Mouse (Mus musculus): ENCODE data around the gene Ccdc40. TPM values are rescaled to one million over a fixed set of nuclear protein-coding genes. Genes with fewer than 3 reads are reported as not detected.
A peak's percentile ranks its signal among the peaks of the same experiment; 100 is the strongest.

The Ccdc40 gene
- total RNA-seq, 2 experiments from 2014 or later, result 1.2 to 1.3 TPM

DNA sequence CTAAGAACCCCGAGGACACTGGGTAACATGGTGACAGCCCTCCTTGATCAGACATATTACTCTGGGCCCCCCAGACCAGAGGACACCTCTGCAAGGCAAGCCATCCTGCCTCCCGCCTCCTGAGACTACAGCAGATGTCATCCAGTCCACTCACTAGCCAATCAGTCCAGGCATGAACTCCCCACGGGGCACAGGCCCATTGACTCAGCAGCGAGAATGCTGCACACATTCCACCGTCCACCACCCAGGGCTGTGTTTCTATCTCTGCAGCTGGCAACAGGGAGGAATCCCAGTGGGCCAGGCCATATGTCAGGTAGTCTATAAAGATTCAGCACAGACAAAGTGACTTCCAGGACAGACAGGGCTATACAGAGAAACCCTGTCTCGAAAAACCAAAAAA is 20.4 kb upstream of the Ccdc40 start:
- DNase-seq (ENCODE audit: low spot score in 2 of 2), result no peak

DNA sequence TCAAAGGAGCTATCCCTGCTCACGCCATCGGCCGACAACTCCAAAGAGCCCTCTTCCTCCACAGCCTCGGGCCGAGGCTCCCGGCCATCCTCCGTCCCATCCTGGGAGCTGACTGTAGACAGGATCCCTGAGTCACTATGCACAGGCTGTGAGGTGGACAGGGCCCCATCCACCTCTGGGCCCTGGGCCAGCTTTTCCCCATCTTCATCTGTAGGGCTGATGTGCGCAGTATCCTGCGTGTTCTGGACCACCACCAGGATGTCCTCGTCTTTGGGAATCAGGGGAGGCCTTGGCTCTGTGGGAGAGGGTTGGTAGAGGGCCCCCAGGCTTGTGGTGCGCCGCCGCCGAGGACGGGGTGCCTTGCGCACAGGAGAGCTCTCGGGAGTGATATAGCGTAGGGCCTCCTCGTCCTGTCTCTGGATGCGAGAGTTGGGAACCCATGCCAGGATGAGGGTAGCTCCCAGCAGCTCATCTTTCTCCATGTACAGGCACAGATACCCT is 19.5 kb upstream of the Ccdc40 start:
- no peak for DNase-seq (ENCODE audit: low spot score in 2 of 2)

DNA sequence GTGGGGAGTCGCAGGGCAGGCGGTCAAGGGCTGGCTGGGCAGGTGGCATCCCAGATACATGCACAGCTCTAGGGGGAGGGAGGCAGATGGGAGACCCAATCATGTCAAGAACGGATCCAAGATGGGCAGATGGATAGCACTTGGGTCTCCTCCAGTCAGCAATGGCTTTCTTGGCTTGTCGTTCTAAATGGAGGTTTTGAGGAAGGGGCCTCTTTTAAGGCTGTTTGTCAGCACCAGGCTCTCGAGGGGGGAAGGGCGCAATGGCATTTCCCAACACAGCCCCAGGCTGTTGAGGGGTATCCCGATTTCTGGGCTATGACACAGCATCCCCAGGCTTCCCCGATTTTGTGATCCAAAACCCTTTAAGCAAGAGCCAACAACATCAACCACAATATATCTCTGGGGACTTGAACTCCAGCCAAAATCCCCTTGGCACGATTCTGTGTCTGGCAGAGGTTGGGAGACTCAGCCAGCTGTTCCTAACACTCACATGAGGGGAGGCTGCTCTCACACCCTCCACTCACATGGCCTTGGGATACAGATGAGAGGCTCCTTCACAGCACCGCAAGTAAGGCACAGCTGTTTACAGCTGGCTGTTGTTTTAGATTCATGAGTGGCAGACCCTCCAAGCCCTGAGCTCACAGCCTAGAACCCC is 18.9 kb upstream of the Ccdc40 start:
- no peak for DNase-seq (ENCODE audit: low spot score in 2 of 2)

DNA sequence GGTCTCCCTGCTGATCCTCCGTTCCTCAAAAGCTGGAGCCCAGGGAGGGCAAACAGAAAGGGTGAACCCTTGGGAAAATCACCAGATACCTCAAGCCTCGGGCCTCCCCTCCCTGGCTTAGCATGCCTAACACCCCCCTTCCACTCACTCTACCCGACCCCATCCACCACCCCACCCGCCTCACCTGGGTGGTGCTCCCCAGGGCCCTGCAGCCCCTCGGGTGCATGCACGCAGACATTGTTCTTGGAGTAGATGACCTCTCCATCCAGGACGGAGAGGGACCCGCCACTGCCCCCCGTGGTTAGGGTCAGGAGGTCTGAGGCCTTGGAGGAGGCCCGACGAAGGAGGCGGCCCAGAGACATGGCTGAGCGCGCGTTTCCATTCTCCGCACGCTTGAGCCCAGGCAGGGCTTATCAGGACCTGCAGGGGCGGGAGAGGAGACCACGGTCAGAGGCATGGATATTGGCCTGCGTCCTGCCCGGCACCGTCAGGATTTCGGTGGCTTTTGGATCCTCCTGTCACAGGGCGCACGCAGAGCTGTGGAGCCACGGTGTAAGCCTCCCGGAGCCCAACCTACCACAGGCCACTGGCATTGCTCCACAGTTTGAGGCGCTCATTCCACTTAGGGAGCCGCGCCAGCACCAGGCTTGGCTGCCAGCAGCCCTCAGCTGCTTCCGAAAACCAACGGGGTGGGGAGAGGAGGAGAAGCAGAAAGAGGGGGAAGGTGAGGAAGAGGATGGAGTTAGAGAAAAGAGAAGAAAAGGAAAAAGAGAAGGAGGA is 17.9 kb upstream of the Ccdc40 start:
- DNase-seq (ENCODE audit: low spot score in 2 of 2), result no peak

DNA sequence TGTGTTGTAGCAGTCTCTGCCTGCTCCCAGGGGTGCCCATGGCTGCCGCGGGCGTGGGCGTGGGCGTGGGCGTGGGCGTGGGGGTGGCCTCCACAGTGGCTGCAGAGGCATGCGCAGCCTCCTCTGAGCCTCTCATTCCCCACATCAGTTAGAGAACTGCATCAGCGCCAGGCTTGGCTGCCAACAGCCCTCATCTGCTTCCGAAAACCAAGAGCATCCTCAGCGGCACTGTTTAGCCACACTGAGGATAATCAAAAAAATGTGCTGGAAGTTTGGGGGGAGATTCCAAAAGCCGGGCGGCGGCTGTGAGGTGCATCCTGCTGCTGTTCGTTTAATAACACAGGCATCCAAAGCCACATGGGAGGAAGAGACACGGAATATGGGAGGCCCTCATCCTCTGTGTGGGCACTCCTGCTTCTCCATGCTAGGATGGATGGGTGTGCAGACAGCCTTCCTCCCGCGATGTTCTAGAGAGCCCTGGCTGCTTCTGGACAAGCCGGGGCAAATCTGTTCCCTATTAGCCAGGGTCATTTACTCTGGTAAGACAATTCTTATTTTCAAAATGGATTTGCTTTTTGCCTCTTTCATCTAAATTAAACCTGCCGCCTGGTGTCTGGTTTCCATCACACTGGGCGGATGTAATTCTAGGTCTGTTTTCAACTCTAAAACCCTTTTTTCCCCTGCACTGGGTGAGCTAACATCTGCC is 16.6 kb upstream of the Ccdc40 start:
- no peak for DNase-seq (ENCODE audit: low spot score in 2 of 2)

DNA sequence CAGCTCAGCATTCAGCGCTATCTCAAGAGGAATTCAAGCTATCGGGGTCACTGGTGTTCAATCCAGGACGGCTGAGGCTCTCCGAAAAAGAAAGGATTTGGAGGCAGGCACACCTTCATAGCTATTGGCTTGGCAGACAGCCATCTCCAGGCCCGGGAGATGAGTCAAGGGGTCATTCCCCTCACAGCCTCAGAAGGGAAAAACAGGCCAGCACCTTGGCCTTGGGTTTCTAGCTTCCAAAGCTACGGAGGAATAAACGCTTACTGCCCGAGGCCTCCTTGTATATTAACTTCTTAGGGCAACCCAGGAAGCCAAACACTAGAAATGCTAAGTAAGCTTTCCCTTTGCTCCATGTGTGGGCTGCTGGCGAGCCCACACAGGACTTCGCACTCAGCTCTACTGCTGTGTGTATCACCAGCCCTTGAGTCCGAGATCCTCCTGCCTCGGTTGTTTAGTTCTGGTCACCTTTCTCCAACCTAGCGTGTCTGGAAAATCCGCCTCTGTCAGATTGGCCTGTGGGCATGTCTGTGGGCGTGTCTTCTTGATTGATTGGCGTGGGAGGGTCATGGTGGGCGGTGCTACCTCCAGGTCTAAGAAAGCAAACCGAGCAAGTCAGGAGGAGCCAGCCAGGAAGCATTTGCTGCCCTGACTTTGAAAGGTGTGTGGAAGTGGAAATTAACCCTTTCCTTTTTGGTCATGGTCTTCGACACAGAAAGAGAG is 15.0 kb upstream of the Ccdc40 start:
- DNase-seq (ENCODE audit: low spot score in 2 of 2), result peak in 1 of 2 experiments; percentile 54

DNA sequence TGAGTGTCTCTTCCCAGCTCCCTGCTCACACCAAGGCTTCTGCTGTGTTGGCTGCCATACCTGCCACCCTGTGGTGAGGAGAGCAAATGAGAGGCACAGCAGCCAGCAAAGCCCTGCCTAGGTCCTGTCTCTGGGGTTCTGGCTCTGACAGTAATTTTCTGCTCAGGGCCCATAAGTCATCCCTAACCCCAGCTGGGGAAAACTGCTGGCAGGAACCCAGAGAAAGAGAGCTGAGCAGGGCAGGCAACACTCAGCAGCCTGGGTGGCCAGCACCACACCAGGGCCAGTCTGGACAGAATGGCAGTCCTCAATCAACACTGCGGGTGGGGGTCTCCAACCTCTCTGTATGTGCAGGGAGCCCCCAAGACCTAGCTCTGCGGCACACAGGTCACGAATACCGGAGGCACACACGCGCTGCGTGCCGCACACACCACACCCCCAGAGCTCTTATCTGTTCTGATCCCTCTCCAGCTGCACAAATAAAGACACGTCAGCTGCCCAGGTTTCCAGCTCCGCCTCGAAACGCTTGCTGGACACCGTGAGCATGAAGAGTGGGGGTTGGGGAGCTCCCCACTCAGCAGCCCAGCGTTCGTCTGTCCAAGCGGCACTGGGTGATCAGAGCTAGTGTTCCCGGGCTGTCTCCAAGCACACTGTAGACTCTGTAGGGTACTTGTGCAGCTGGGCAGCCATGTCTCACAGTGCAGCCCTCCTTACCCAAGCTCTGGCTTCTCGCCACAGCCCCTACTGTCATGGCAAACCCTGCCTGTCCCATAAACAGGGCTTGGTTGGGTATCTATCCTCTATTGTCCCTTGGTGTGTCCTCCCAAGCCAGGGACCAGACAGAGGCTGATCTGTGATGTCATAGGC is 13.1 kb upstream of the Ccdc40 start:
- DNase-seq (ENCODE audit: low spot score in 2 of 2), result peak in 1 of 2 experiments; percentile 42

DNA sequence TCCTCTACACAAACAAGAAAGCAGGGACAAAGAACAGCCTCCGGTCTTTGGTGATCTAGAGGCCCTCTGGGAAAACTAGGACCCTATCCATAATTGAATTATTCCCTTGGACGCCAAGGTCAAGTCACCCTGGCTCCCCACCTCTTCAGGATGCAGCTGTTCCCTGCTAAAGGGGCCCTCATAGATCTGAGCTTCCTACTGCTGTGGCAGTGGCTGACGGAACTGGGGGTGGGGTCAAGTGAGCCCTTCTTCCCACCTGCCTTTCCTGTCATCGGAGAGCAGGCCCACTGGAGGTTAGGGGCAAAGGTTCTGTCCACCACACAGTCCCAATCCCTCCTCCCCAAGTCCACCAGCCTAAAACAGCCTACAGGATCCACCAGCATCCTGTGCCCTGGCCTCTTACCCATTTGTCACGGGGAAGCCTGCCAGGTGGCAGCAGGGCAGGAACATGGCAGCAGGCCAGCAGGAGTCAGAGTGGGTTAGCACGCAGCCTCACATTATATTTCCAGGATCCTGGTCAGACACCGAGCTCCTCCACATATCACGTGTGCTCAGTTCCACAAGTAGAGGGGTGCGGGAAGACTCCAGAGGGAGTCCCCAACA is 12.4 kb upstream of the Ccdc40 start:
- DNase-seq (ENCODE audit: low spot score in 2 of 2), result peak in 1 of 2 experiments; percentile 50

DNA sequence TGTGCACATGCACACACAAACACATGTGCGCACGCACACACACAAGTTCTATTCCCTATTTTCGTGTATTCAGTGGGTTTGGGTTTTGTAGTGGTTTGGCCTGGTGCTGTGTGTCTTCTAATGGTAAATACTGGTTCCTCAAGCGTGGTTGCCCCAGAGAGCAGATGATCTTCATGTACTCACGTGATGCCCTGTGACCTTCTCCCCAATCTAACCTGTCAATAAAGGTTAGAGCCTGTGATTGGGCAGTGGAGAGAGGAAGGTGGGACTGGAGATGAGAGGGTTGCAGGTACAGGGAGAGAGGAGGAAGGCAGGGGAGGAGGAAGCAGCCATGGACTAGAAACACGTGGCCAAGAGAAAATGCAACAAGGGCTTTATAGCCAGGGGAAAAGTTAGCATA is 10.5 kb upstream of the Ccdc40 start:
- no peak for DNase-seq (ENCODE audit: low spot score in 2 of 2)

DNA sequence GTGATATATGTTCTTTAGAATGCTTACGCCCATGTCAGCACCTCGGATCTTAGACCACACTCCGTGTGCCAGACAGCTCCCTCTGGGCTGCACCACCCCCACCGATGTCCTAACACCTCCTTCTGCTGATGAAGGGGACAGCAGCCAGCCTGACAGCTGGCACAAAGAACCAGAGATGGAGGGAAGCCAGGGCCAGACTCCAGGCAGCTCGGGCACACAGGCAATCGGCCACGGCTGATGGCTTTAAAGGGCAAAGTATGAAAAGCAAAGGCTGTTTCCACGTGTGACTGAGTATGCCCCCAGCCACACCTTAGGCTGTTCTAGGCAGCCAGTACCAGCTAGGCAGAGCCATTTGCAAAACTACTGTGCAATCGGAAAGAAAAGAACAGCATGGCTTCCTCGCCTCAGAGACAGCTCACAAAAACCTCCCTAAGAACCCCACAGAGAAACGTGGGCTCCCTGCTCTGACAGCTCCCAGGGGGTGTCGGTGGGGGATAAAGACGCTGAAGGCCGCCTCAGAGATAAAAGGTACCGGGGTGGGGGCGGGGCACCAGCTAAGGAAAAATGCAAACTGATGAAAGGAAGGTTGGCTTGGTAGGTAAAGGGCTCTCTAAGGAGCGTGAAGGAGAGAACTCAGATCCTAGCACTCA is 8.4 kb upstream of the Ccdc40 start:
- peak in 1 of 2 experiments; percentile 50 for DNase-seq (ENCODE audit: low spot score in 2 of 2)

DNA sequence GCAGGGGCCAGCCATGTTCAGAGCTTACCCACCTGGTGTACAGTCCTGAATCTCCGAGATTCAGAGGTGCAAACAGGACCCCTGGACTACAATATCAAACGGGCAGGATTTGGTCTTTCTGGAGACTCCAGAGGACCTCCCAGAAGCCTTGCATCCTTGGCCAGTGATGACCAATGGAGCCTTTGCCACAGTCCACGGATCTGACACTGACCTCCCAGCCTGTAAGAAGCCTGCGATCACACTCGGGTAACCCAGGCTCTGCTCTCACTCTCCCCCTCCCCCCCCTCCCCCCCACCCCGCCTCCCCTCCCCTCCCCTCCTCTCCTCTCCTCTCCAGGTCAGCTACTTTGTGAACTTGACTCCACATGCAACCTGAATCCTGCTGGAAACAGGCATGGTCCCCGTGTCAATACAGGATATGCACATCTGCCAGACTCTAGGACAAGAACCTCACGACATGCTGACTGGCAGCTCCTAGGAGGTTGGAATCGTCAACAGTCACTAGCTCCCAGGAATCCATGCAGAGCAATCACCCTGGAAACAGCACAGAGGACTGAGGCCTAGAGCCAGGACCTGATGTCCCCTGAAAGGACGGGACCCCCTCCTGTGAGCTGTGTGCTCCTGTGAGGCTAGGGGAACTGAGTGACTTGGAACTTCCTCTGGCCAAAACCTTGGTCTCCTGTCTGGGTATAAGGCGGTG is 6.4 kb upstream of the Ccdc40 start:
- DNase-seq (ENCODE audit: low spot score in 2 of 2), result no peak

DNA sequence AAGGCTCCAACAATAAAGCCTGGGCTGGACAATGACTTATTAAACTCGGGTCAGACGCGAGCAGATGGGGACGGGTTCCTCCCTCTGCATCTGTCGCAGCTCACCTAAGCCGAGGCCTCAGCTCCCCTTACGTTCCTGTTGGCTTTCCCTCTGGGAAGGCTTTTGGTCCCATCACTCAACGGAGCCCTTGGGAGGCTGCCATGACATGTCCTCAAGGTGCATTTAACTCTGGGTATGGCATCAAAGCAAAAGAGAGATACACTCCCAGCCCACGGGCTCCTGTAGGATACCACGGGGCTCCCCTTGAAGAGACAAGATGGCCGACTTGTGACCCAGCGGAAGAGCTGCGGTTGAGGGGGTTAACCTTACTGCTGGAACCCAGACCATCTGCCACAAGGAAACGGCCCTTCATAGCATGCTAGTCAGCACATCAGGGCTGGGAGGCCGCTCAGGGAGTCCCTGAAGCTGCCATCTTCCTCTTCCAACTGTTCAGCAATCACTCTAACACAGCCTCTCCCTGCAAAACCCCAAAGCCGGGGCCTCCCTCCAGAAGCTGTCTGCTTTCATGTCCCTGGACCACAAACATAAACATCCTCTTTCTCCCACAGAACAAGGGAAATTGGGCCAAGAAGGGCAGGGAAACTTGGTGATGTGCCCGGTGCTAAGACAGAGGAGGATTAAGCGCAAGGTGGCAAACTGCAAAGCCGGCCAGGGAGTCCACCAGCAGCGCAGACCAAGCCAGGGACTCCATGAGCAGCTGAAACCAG is 5.1 kb upstream of the Ccdc40 start:
- DNase-seq (ENCODE audit: low spot score in 2 of 2), result no peak

DNA sequence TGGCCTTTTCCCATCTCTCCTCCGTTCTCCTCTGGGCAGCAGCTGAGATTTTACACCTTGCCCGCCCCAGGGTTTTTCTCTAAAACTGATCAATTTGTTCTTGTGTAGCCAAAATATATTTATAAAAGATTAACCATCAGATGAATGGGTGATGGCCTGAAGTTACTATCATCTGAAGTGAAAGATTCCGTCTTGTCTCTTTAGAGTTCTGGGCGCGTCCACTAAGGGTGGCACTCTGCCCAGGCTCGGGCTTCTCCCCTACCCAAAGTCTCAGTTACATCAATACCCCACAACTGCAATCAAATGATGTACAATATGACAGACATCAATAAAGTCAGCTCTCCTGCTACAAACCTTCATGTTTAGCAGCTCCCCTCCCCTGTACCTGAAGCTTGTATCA is 3.4 kb upstream of the Ccdc40 start:
- DNase-seq (ENCODE audit: low spot score in 2 of 2), result no peak

DNA sequence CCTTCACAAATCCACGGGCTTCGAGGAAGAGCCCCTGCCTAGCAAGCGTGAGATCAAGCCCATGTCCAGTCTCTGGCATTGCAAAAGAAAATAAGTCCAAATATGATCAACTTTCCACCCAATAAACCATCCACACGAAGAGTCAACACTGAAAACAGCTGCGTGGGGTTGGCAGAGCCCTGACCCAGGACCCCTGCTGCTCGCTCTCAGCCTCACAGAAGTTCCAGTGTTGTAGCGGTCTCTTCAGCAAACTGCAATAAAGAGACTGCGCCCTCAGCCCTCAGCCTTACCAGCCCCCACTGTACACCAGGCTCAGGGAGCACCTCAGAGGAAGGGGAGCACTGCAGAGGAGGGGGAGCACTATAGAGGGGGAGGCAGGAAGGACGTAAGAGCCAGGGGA is 2.7 kb upstream of the Ccdc40 start:
- DNase-seq (ENCODE audit: low spot score in 2 of 2), result no peak

DNA sequence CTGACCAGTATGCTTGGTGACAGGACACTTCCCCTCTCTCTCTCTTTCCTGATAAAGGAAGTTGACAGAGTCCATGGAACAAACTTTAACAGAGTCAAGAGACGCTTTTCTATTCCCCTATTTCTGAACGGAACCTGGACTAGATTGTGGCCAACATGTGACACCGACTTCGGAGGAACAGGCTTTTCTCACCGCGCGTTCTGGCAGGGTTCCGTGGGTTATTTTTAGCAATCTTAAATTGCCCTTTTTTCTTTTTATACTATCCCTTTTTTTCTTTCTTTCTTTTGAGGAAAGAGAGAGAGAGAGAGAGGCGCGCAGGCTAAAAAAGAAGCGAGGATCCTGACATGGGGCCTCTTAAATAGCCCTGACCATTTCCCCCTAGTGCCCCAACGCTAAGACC is 781 bp upstream of the Ccdc40 start:
- DNase-seq (ENCODE audit: low spot score in 2 of 2), result no peak

DNA sequence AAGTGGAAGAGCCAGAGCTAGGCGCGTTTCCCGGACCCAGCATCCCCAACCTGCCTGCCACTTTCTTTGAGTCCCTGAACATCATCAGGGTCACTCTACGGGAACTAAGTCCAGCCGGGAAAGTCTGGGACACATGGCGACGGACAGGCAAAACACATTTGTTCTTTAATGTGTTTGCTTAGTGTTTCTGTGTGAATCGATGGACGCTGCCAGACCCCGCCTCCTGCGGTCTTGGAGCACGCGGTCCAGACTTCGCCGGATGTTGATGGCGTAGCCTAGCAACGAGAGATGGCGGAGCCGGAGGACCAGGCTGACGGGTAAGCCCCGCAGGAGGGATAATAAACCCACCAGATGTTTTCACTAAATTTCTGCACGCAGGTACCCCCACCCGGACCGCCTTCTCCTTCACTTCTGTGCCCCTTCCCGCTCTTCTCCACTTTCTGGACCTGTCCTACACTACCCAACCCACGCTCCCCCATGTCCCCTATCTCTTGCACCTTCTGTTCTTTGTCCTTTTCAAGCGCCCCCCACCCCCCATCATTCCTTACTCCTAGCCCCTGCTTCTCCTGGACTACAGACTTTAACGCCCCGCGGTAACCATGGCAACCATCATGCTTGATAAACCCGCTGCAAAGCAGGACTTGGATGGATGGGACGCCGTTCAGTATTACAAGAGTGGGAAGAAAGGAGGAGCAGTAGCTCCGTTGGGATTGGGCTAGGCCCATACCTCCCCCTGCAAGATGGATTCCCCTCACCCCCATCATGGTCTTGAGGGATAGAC is 664 bp downstream of the Ccdc40 start:
- peak; percentile 24 to 57 for DNase-seq (ENCODE audit: low spot score in 2 of 2)

DNA sequence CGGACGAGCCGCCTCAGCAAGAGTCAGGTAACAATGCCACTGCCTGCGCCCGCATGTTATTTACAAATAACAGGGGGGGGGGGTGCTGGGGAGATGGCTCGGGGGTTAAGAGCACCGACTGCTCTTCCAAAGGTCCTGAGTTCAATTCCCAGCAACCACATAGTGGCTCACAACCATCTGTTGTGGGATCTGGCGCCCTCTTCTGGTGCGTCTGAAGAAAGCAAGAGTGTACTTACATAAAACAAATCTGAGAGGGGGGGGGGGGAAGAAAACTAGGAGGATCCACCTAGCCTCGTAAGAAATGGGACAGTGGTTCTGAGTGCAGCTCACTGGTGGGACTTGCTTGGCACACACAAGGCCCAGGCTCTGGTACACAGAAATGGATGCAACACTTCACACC is 6.4 kb downstream of the Ccdc40 start:
- no peak for DNase-seq (ENCODE audit: low spot score in 2 of 2)

Data from adrenal gland, adult 18-20 months (tissue).